Mouse (Mus musculus) forebrain, postnatal 0 days (tissue): ENCODE measurements around the gene Slc9a8. TPM values are rescaled to one million over a fixed set of nuclear protein-coding genes. Genes with fewer than 3 reads are reported as not detected.

Experiments used
- ATAC-seq: fragments of 200-750 bp; cut with Nextera tagmentation; 2 replicates; pipeline ENCODE4 v1.8.0; 2017; ENCODE audit warnings: mild to moderate bottlenecking, moderate library complexity
- DNase-seq: peaks from one replicate; pipeline ENCODE4 v3.0.0-alpha.2; 2015
- H3K27ac ChIP-seq: fragments of 300-500 bp; sonication (generic); 2 replicates; pipeline ENCODE4 v1.5.1; 2014; ENCODE audit warnings: low read depth, mild to moderate bottlenecking, antibody characterized with exemption, low read length, moderate library complexity, mixed read lengths
- H3K27me3 ChIP-seq: fragments of 300-500 bp; sonication (generic); 2 replicates; pipeline ENCODE4 v1.6.1; 2014; ENCODE audit warnings: mild to moderate bottlenecking, low read length, mixed read lengths; ENCODE audit not compliant: insufficient read depth
- H3K36me3 ChIP-seq: fragments of 300-500 bp; sonication (generic); 2 replicates; pipeline ENCODE4 v1.6.1; 2014; ENCODE audit warnings: mild to moderate bottlenecking, moderate library complexity; ENCODE audit not compliant: insufficient read depth
- H3K4me1 ChIP-seq: fragments of 300-500 bp; sonication (generic); 2 replicates; pipeline ENCODE4 v1.6.1; 2014; ENCODE audit warnings: antibody characterized with exemption; ENCODE audit not compliant: insufficient read depth
- H3K4me2 ChIP-seq: fragments of 300-500 bp; sonication (generic); 2 replicates; pipeline ENCODE4 v1.6.1; 2014; ENCODE audit warnings: low read depth, mild to moderate bottlenecking, moderate library complexity
- H3K4me3 ChIP-seq: fragments of 300-500 bp; sonication (generic); 2 replicates; pipeline ENCODE4 v1.5.1; 2014; ENCODE audit warnings: low read depth, low read length, mixed read lengths
- H3K9ac ChIP-seq: fragments of 300-500 bp; sonication (generic); 2 replicates; pipeline ENCODE4 v1.6.1; 2014; ENCODE audit warnings: mild to moderate bottlenecking
- H3K9me3 ChIP-seq: fragments of 300-500 bp; sonication (generic); 2 replicates; pipeline ENCODE4 v1.6.1; 2016; ENCODE audit warnings: low read length
- CTCF ChIP-seq: sonication (generic); IDR thresholded peaks from 2 replicates; pipeline ENCODE4 v1.5.1; 2016; ENCODE audit warnings: antibody characterized with exemption, control low read depth, low read depth
- WGBS: fragments of 180-500 bp; shearing (Covaris S2); extraction: QIAGEN DNeasy Blood & Tissue Kit; methylation state at CpG from one replicate; pipeline ENCODE4 v1.1.7; 2014; 5-methylcytosine and 5-hydroxymethylcytosine counted together
- polyA plus RNA-seq: library from polyadenylated mRNA; unstranded; fragments of >200 nt; fragmentation: Nextera tagmentation; extraction: Ambion mirVana; gene quantifications from 2 replicates; pipeline ENCODE4 v1.2.1, GENCODE M21; 2015
- total RNA-seq: library from RNA; depleted of rRNA; stranded (reverse); fragments of >200 nt; gene quantifications from 2 replicates; pipeline ENCODE4 v1.2.3, GENCODE M21; 2014

Gene Slc9a8
- total and polyA plus RNA-seq, 2 experiments from 2014 or later: 18.0 to 38.4 TPM

- Histone ChIP-seq H3K9me3 (no peaks in the 10 kb centered on the region), H3K9ac (no peak overlapping the region), H3K27ac (no peak overlapping the region), H3K27me3 (no peaks in the 10 kb centered on the region), H3K36me3 (peaks cover 42% of the 10 kb centered on the region), H3K4me2 (no peak overlapping the region), H3K4me3 (no peak overlapping the region), H3K4me1 (no peaks in the 10 kb centered on the region)
- ATAC-seq: no peak
- no peak for DNase-seq
- 92% methylated on average over 8 of the region's 8 CpGs for WGBS
- no peak for TF ChIP-seq CTCF
Measured at GRCm38 (mm10) chr2:167447629-167448028, 26.1 kb downstream of the Slc9a8 start.

- no peak for DNase-seq
Measured at GRCm38 (mm10) chr2:167449331-167450275, 28.1 kb downstream of the Slc9a8 start.

GRCm38 (mm10) chr2:167450647-167451046 is 29.1 kb downstream of the Slc9a8 start:
- Histone ChIP-seq H3K27ac (no peak overlapping the region), H3K36me3 (peaks cover 58% of the 10 kb centered on the region), H3K27me3 (no peaks in the 10 kb centered on the region), H3K4me3 (no peak overlapping the region), H3K4me1 (no peaks in the 10 kb centered on the region), H3K9ac (no peak overlapping the region), H3K9me3 (no peaks in the 10 kb centered on the region), H3K4me2 (no peak overlapping the region)
- 93% methylated on average over 8 of the region's 8 CpGs for WGBS
- no peak for ATAC-seq
- DNase-seq: no peak
- TF ChIP-seq CTCF: peak; percentile 37

More at GRCm38 (mm10) chr2:167449331-167450275, 28.1 kb downstream of the Slc9a8 start:
- Histone ChIP-seq H3K4me1 (no peaks in the 10 kb centered on the region), H3K27me3 (no peaks in the 10 kb centered on the region), H3K9ac (no peak overlapping the region), H3K4me3 (no peak overlapping the region), H3K27ac (no peak overlapping the region), H3K9me3 (no peaks in the 10 kb centered on the region), H3K36me3 (peaks cover 53% of the 10 kb centered on the region), H3K4me2 (no peak overlapping the region)
- TF ChIP-seq CTCF: no peak
- WGBS: 88% methylated on average over 21 of the region's 21 CpGs
- no peak for ATAC-seq

GRCm38 (mm10) chr2:167453814-167454213 is 32.3 kb downstream of the Slc9a8 start:
- ATAC-seq (no peak), DNase-seq (no peak)
- H3K4me3 ChIP-seq: no peak overlapping the region
- no peaks in the 10 kb centered on the region for H3K9me3 ChIP-seq
- no peak overlapping the region for H3K9ac ChIP-seq
- no peaks in the 10 kb centered on the region for H3K4me1 ChIP-seq
- no peak overlapping the region for H3K4me2 ChIP-seq
- no peak overlapping the region for H3K27ac ChIP-seq
- peaks cover 72% of the 10 kb centered on the region for H3K36me3 ChIP-seq
- TF ChIP-seq CTCF: no peak
- 53% methylated on average over 3 of the region's 3 CpGs for WGBS
- no peaks in the 10 kb centered on the region for H3K27me3 ChIP-seq

GRCm38 (mm10) chr2:167456361-167457020 is 35.0 kb downstream of the Slc9a8 start:
- ATAC-seq: no peak
- Histone ChIP-seq H3K36me3 (peaks cover 69% of the 10 kb centered on the region), H3K27ac (no peak overlapping the region), H3K4me2 (no peak overlapping the region), H3K4me3 (no peak overlapping the region), H3K9ac (no peak overlapping the region), H3K4me1 (no peaks in the 10 kb centered on the region), H3K27me3 (no peaks in the 10 kb centered on the region), H3K9me3 (no peaks in the 10 kb centered on the region)
- 75% methylated on average over 5 of the region's 5 CpGs for WGBS
- DNase-seq: no peak
- TF ChIP-seq CTCF: no peak

GRCm38 (mm10) chr2:167457213-167457612 is 35.7 kb downstream of the Slc9a8 start:
- Histone ChIP-seq H3K4me3 (no peak overlapping the region), H3K4me2 (no peak overlapping the region), H3K27me3 (no peaks in the 10 kb centered on the region), H3K4me1 (no peaks in the 10 kb centered on the region), H3K9ac (no peak overlapping the region), H3K36me3 (peaks cover 65% of the 10 kb centered on the region), H3K9me3 (no peaks in the 10 kb centered on the region), H3K27ac (no peak overlapping the region)
- DNase-seq: no peak
- ATAC-seq: no peak
- 77% methylated on average over 9 of the region's 9 CpGs for WGBS
- no peak for TF ChIP-seq CTCF

GRCm38 (mm10) chr2:167458548-167458947 is 37.0 kb downstream of the Slc9a8 start:
- no peak for TF ChIP-seq CTCF
- Histone ChIP-seq H3K4me2 (no peak overlapping the region), H3K9ac (no peak overlapping the region), H3K4me3 (no peak overlapping the region), H3K27me3 (no peaks in the 10 kb centered on the region), H3K36me3 (peaks cover 58% of the 10 kb centered on the region), H3K27ac (no peak overlapping the region), H3K9me3 (no peaks in the 10 kb centered on the region), H3K4me1 (no peaks in the 10 kb centered on the region)
- WGBS: 93% methylated on average over 3 of the region's 3 CpGs
- DNase-seq: no peak
- ATAC-seq: no peak
